Mouse (Mus musculus): ENCODE data around the gene Gsk3a. TPM values are rescaled to one million over a fixed set of nuclear protein-coding genes. Genes with fewer than 3 reads are reported as not detected.

The Gsk3a gene
- polyA plus RNA-seq, 1 experiment from 2014 or later, result 6.8 TPM

GRCm38 (mm10) chr7:25244562-25245369, 7.1 kb upstream of the Gsk3a start:
- DNase-seq (ENCODE audit: low spot score), result no peak
- H3K27me3 ChIP-seq (replicated peaks; ENCODE audit: insufficient read depth, low read length), result no peaks in the 10 kb centered on the region
- H3K4me3 ChIP-seq (ENCODE audit: low read depth, low read length), result no peak overlapping the region
- peaks cover 26% of the 10 kb centered on the region for H3K4me1 ChIP-seq (ENCODE audit: insufficient read depth, low read depth, low read length)
- TF ChIP-seq EP300 (IDR thresholded peaks at IDR 0.05) (no peak), CTCF (IDR thresholded peaks at IDR 0.05) (no peak)
- ATAC-seq, result no peak
- H3K27ac ChIP-seq (ENCODE audit: low read length), result no peak overlapping the region
- 85% methylated on average over 30 of the region's 30 CpGs for WGBS
- peaks cover 4% of the 10 kb centered on the region for H3K36me3 ChIP-seq (ENCODE audit: insufficient read depth, low read length)
- no peak overlapping the region for H3K4me2 ChIP-seq (replicated peaks; ENCODE audit: low read depth, low read length)
- H3K9ac ChIP-seq (replicated peaks; ENCODE audit: low read depth), result no peak overlapping the region
- H3K9me3 ChIP-seq (ENCODE audit: low read length), result no peaks in the 10 kb centered on the region

GRCm38 (mm10) chr7:25243361-25243760, 5.7 kb upstream of the Gsk3a start:
- H3K36me3 ChIP-seq (ENCODE audit: insufficient read depth, low read length), result peaks cover 4% of the 10 kb centered on the region
- no peak overlapping the region for H3K9ac ChIP-seq (replicated peaks; ENCODE audit: low read depth)
- no peak for DNase-seq (ENCODE audit: low spot score)
- no peak for ATAC-seq
- no peak overlapping the region for H3K27ac ChIP-seq (ENCODE audit: low read length)
- peaks cover 24% of the 10 kb centered on the region for H3K4me1 ChIP-seq (ENCODE audit: insufficient read depth, low read depth, low read length)
- H3K4me3 ChIP-seq (ENCODE audit: low read depth, low read length), result no peak overlapping the region
- no peaks in the 10 kb centered on the region for H3K27me3 ChIP-seq (replicated peaks; ENCODE audit: insufficient read depth, low read length)
- H3K4me2 ChIP-seq (replicated peaks; ENCODE audit: low read depth, low read length), result no peak overlapping the region
- no peaks in the 10 kb centered on the region for H3K9me3 ChIP-seq (ENCODE audit: low read length)
- TF ChIP-seq CTCF (IDR thresholded peaks at IDR 0.05) (no peak), EP300 (IDR thresholded peaks at IDR 0.05) (no peak)
- WGBS, result 92% methylated on average over 4 of the region's 4 CpGs

GRCm38 (mm10) chr7:25241062-25241461, 3.4 kb upstream of the Gsk3a start:
- H3K4me1 ChIP-seq (ENCODE audit: insufficient read depth, low read depth, low read length), result peaks cover 2% of the 10 kb centered on the region
- H3K36me3 ChIP-seq (ENCODE audit: insufficient read depth, low read length), result peaks cover 4% of the 10 kb centered on the region
- TF ChIP-seq CTCF (IDR thresholded peaks at IDR 0.05), result peak; percentile 91
- TF ChIP-seq EP300 (IDR thresholded peaks at IDR 0.05), result no peak
- H3K27ac ChIP-seq (ENCODE audit: low read length), result no peak overlapping the region
- no peaks in the 10 kb centered on the region for H3K9me3 ChIP-seq (ENCODE audit: low read length)
- 31% methylated on average over 2 of the region's 2 CpGs for WGBS
- DNase-seq (ENCODE audit: low spot score) (peak; percentile 90), ATAC-seq (no peak)
- H3K27me3 ChIP-seq (replicated peaks; ENCODE audit: insufficient read depth, low read length), result no peaks in the 10 kb centered on the region
- no peak overlapping the region for H3K4me2 ChIP-seq (replicated peaks; ENCODE audit: low read depth, low read length)
- H3K4me3 ChIP-seq (ENCODE audit: low read depth, low read length), result no peak overlapping the region
- no peak overlapping the region for H3K9ac ChIP-seq (replicated peaks; ENCODE audit: low read depth)

DNA sequence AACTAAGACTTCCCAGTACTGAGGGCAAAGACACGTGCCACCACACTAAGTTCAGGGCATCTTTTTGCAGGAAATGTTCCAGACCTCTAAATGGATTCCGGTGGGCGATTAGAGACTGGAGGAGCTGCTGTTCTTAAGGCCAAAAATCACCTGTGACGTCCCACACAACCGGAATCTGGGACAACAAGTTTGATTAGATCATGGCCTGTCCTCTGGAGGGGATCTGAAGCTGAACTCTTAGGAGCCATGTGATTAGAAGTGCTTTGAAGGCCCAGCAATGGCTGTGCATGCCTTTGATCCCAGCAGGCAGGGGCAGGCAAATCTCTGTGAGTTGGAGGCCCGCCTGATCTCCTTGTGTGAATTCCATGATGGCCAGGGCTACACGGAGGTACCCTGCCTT, 3.0 kb upstream of the Gsk3a start:
- Histone ChIP-seq H3K27ac (ENCODE audit: low read length) (no peak overlapping the region), H3K36me3 (ENCODE audit: insufficient read depth, low read length) (peaks cover 4% of the 10 kb centered on the region), H3K4me2 (replicated peaks; ENCODE audit: low read depth, low read length) (no peak overlapping the region), H3K4me3 (ENCODE audit: low read depth, low read length) (no peak overlapping the region), H3K4me1 (ENCODE audit: insufficient read depth, low read depth, low read length) (peaks cover 4% of the 10 kb centered on the region), H3K27me3 (replicated peaks; ENCODE audit: insufficient read depth, low read length) (no peaks in the 10 kb centered on the region), H3K9me3 (ENCODE audit: low read length) (no peaks in the 10 kb centered on the region), H3K9ac (replicated peaks; ENCODE audit: low read depth) (no peak overlapping the region)
- ATAC-seq (no peak), DNase-seq (ENCODE audit: low spot score) (no peak)
- no peak for TF ChIP-seq EP300 (IDR thresholded peaks at IDR 0.05)
- no peak for TF ChIP-seq CTCF (IDR thresholded peaks at IDR 0.05)
- 61% methylated on average over 7 of the region's 7 CpGs for WGBS

- peak overlapping the region; percentile 75 for H3K4me2 ChIP-seq (replicated peaks; ENCODE audit: low read depth, low read length)
- H3K9ac ChIP-seq (replicated peaks; ENCODE audit: low read depth), result no peak overlapping the region
- peak; percentile 52 for ATAC-seq
- H3K27ac ChIP-seq (ENCODE audit: low read length), result peak overlapping the region; percentile 82
- H3K9me3 ChIP-seq (ENCODE audit: low read length), result no peaks in the 10 kb centered on the region
- H3K4me3 ChIP-seq (ENCODE audit: low read depth, low read length), result peak overlapping the region; percentile 98
- TF ChIP-seq CTCF (IDR thresholded peaks at IDR 0.05) (peak; percentile 88), EP300 (IDR thresholded peaks at IDR 0.05) (no peak)
- peaks cover 7% of the 10 kb centered on the region for H3K4me1 ChIP-seq (ENCODE audit: insufficient read depth, low read depth, low read length)
- no peaks in the 10 kb centered on the region for H3K27me3 ChIP-seq (replicated peaks; ENCODE audit: insufficient read depth, low read length)
- no peaks in the 10 kb centered on the region for H3K36me3 ChIP-seq (ENCODE audit: insufficient read depth, low read length)
- WGBS, result 2% methylated on average over 30 of the region's 30 CpGs
- DNase-seq (ENCODE audit: low spot score), result peak; percentile 98
These were observed 1.4 kb upstream of the Gsk3a start for GRCm38 (mm10) chr7:25238829-25239623.

GRCm38 (mm10) chr7:25238015-25238706, 510 bp upstream of the Gsk3a start:
- H3K36me3 ChIP-seq (ENCODE audit: insufficient read depth, low read length), result no peaks in the 10 kb centered on the region
- WGBS, result under 1% methylated on average over 23 of the region's 23 CpGs
- DNase-seq (ENCODE audit: low spot score) (peak; percentile 99), ATAC-seq (peak; percentile 89)
- TF ChIP-seq CTCF (IDR thresholded peaks at IDR 0.05) (no peak), EP300 (IDR thresholded peaks at IDR 0.05) (peak; percentile 65)
- H3K9me3 ChIP-seq (ENCODE audit: low read length), result no peaks in the 10 kb centered on the region
- peaks cover 7% of the 10 kb centered on the region for H3K4me1 ChIP-seq (ENCODE audit: insufficient read depth, low read depth, low read length)
- H3K27me3 ChIP-seq (replicated peaks; ENCODE audit: insufficient read depth, low read length), result no peaks in the 10 kb centered on the region
- H3K27ac ChIP-seq (ENCODE audit: low read length), result peak overlapping the region; percentile 82
- H3K9ac ChIP-seq (replicated peaks; ENCODE audit: low read depth), result no peak overlapping the region
- peak overlapping the region; percentile 98 for H3K4me3 ChIP-seq (ENCODE audit: low read depth, low read length)
- peak overlapping the region; percentile 75 for H3K4me2 ChIP-seq (replicated peaks; ENCODE audit: low read depth, low read length)
